Mouse (Mus musculus): ENCODE data around the gene D10Jhu81e.
"Not testable (repeated sequence)": the region's sequence is repeated elsewhere in the genome, so short reads cannot be mapped to it uniquely, and the experiment has no call there.

The D10Jhu81e gene

GRCm38 (mm10) chr10:78169281-78170042, at the start of gene D10Jhu81e:
D10Jhu81e (minus strand) TSS chr10:78169782.
- DNase-seq, result peak; percentile 100

GRCm38 (mm10) chr10:78218576-78218975, 49.0 kb upstream of the D10Jhu81e start:
- DNase-seq, result no peak

- no peak for DNase-seq
These were observed 46.9 kb upstream of the D10Jhu81e start for GRCm38 (mm10) chr10:78216376-78217083.

- no peak for DNase-seq
These were observed 44.8 kb upstream of the D10Jhu81e start for GRCm38 (mm10) chr10:78214371-78214770.

GRCm38 (mm10) chr10:78211311-78211710, 41.7 kb upstream of the D10Jhu81e start:
- no peak for DNase-seq

GRCm38 (mm10) chr10:78201182-78201581, 31.6 kb upstream of the D10Jhu81e start:
- no peak for DNase-seq

- no peak for DNase-seq
These were observed 23.4 kb upstream of the D10Jhu81e start for GRCm38 (mm10) chr10:78192933-78193332.

- not testable (repeated sequence) for DNase-seq
These were observed 16.5 kb upstream of the D10Jhu81e start for GRCm38 (mm10) chr10:78186076-78186475.

GRCm38 (mm10) chr10:78185381-78185725, 15.8 kb upstream of the D10Jhu81e start:
- no peak for DNase-seq

GRCm38 (mm10) chr10:78184531-78185380, 15.2 kb upstream of the D10Jhu81e start, which contains the start of gene Pwp2:
Pwp2 (minus strand) TSS chr10:78185149.
- peak; percentile 81 for DNase-seq

GRCm38 (mm10) chr10:78183577-78183976, 14.0 kb upstream of the D10Jhu81e start:
- no peak for DNase-seq

GRCm38 (mm10) chr10:78182321-78182720, 12.7 kb upstream of the D10Jhu81e start:
- DNase-seq, result no peak

GRCm38 (mm10) chr10:78174474-78174873, 4.9 kb upstream of the D10Jhu81e start:
- DNase-seq, result no peak

GRCm38 (mm10) chr10:78171581-78171980, 2.0 kb upstream of the D10Jhu81e start:
- DNase-seq, result no peak

GRCm38 (mm10) chr10:78171057-78171456, 1.5 kb upstream of the D10Jhu81e start:
- no peak for DNase-seq

GRCm38 (mm10) chr10:78170445-78170844, 863 bp upstream of the D10Jhu81e start:
- no peak for DNase-seq

- peak; percentile 36 for DNase-seq
These were observed 790 bp downstream of the D10Jhu81e start for GRCm38 (mm10) chr10:78168792-78169191.

GRCm38 (mm10) chr10:78167775-78168174, 1.8 kb downstream of the D10Jhu81e start:
- DNase-seq, result no peak

- peak; percentile 39 for DNase-seq
These were observed 2.2 kb downstream of the D10Jhu81e start for GRCm38 (mm10) chr10:78167333-78167732.

GRCm38 (mm10) chr10:78165256-78166005, 4.2 kb downstream of the D10Jhu81e start:
- peak; percentile 40 for DNase-seq

GRCm38 (mm10) chr10:78164786-78165185, 4.8 kb downstream of the D10Jhu81e start:
- DNase-seq, result peak; percentile 73

- DNase-seq, result peak; percentile 73
These were observed 5.7 kb downstream of the D10Jhu81e start for GRCm38 (mm10) chr10:78163923-78164322.
